Mouse (Mus musculus): ENCODE measurements around the gene Fam168a. TPM values are rescaled to one million over a fixed set of nuclear protein-coding genes. Genes with fewer than 3 reads are reported as not detected.

Fam168a gene
- polyA plus RNA-seq, 1 experiment from 2014 or later = 45.7 TPM

GRCm38 (mm10) chr7:100786078-100786477 lies 79.6 kb downstream of the Fam168a start:
- Histone ChIP-seq H3K9me3 (ENCODE audit: control insufficient read depth, low read length) (no peaks in the 10 kb centered on the region), H3K4me1 (replicated peaks; ENCODE audit: control insufficient read depth, insufficient read depth, low read length) (no peaks in the 10 kb centered on the region), H3K4me2 (ENCODE audit: low read depth, low read length) (no peak overlapping the region), H3K36me3 (ENCODE audit: control insufficient read depth, insufficient read depth, low read length) (peaks cover 2% of the 10 kb centered on the region; the same call in 1 of the 2 replicates), H3K27me3 (ENCODE audit: control insufficient read depth, insufficient read depth, low read depth, low read length) (no peaks in the 10 kb centered on the region), H3K9ac (ENCODE audit: low read length) (no peak overlapping the region), H3K27ac (ENCODE audit: low read length) (no peak overlapping the region), H3K4me3 (ENCODE audit: low read length) (no peak overlapping the region)
- no peak for ATAC-seq (ENCODE audit: low read depth)
- WGBS = 41% methylated on average over 1 of the region's 1 CpGs

- Histone ChIP-seq H3K36me3 (ENCODE audit: control insufficient read depth, insufficient read depth, low read length) (peaks cover 2% of the 10 kb centered on the region; the same call in 1 of the 2 replicates), H3K27me3 (ENCODE audit: control insufficient read depth, insufficient read depth, low read depth, low read length) (no peaks in the 10 kb centered on the region), H3K9ac (ENCODE audit: low read length) (no peak overlapping the region), H3K4me1 (replicated peaks; ENCODE audit: control insufficient read depth, insufficient read depth, low read length) (no peaks in the 10 kb centered on the region), H3K27ac (ENCODE audit: low read length) (no peak overlapping the region), H3K9me3 (ENCODE audit: control insufficient read depth, low read length) (no peaks in the 10 kb centered on the region), H3K4me2 (ENCODE audit: low read depth, low read length) (no peak overlapping the region), H3K4me3 (ENCODE audit: low read length) (no peak overlapping the region)
- WGBS = 79% methylated on average over 1 of the region's 1 CpGs
- ATAC-seq (ENCODE audit: low read depth) = no peak
Measured at GRCm38 (mm10) chr7:100788291-100788690, 81.9 kb downstream of the Fam168a start.

- Histone ChIP-seq H3K9me3 (ENCODE audit: control insufficient read depth, low read length) (no peaks in the 10 kb centered on the region), H3K27ac (ENCODE audit: low read length) (no peak overlapping the region), H3K36me3 (ENCODE audit: control insufficient read depth, insufficient read depth, low read length) (no peaks in the 10 kb centered on the region), H3K4me2 (ENCODE audit: low read depth, low read length) (no peak overlapping the region), H3K4me3 (ENCODE audit: low read length) (no peak overlapping the region), H3K9ac (ENCODE audit: low read length) (no peak overlapping the region), H3K4me1 (replicated peaks; ENCODE audit: control insufficient read depth, insufficient read depth, low read length) (no peaks in the 10 kb centered on the region), H3K27me3 (ENCODE audit: control insufficient read depth, insufficient read depth, low read depth, low read length) (no peaks in the 10 kb centered on the region)
- no peak for ATAC-seq (ENCODE audit: low read depth)
- 46% methylated on average over 3 of the region's 3 CpGs for whole genome bisulfite sequencing
Measured at GRCm38 (mm10) chr7:100798810-100799209, 92.4 kb downstream of the Fam168a start.

GRCm38 (mm10) chr7:100805391-100805790 lies 99.0 kb downstream of the Fam168a start:
- Histone ChIP-seq H3K4me1 (replicated peaks; ENCODE audit: control insufficient read depth, insufficient read depth, low read length) (no peaks in the 10 kb centered on the region), H3K4me2 (ENCODE audit: low read depth, low read length) (no peak overlapping the region), H3K4me3 (ENCODE audit: low read length) (no peak overlapping the region), H3K27ac (ENCODE audit: low read length) (no peak overlapping the region), H3K27me3 (ENCODE audit: control insufficient read depth, insufficient read depth, low read depth, low read length) (no peaks in the 10 kb centered on the region), H3K36me3 (ENCODE audit: control insufficient read depth, insufficient read depth, low read length) (no peaks in the 10 kb centered on the region), H3K9ac (ENCODE audit: low read length) (no peak overlapping the region), H3K9me3 (ENCODE audit: control insufficient read depth, low read length) (no peaks in the 10 kb centered on the region)
- 92% methylated on average over 2 of the region's 2 CpGs for WGBS
- ATAC-seq (ENCODE audit: low read depth) = no peak

- no peak overlapping the region for H3K4me2 ChIP-seq (ENCODE audit: low read depth, low read length)
- no peaks in the 10 kb centered on the region for H3K9me3 ChIP-seq (ENCODE audit: control insufficient read depth, low read length)
- 71% methylated on average over 5 of the region's 5 CpGs for WGBS
- no peak overlapping the region for H3K9ac ChIP-seq (ENCODE audit: low read length)
- no peaks in the 10 kb centered on the region for H3K27me3 ChIP-seq (ENCODE audit: control insufficient read depth, insufficient read depth, low read depth, low read length)
- no peak overlapping the region for H3K4me3 ChIP-seq (ENCODE audit: low read length)
- H3K36me3 ChIP-seq (ENCODE audit: control insufficient read depth, insufficient read depth, low read length) = no peaks in the 10 kb centered on the region; the same call in 1 of the 2 replicates
- no peak for ATAC-seq (ENCODE audit: low read depth)
- H3K4me1 ChIP-seq (replicated peaks; ENCODE audit: control insufficient read depth, insufficient read depth, low read length) = no peaks in the 10 kb centered on the region
- no peak overlapping the region for H3K27ac ChIP-seq (ENCODE audit: low read length)
Measured at GRCm38 (mm10) chr7:100811912-100812311, 105.5 kb downstream of the Fam168a start.

- no peaks in the 10 kb centered on the region for H3K9me3 ChIP-seq (ENCODE audit: control insufficient read depth, low read length)
- H3K36me3 ChIP-seq (ENCODE audit: control insufficient read depth, insufficient read depth, low read length) = no peaks in the 10 kb centered on the region; the same call in 1 of the 2 replicates
- H3K4me2 ChIP-seq (ENCODE audit: low read depth, low read length) = no peak overlapping the region
- WGBS = 87% methylated on average over 5 of the region's 5 CpGs
- no peaks in the 10 kb centered on the region for H3K27me3 ChIP-seq (ENCODE audit: control insufficient read depth, insufficient read depth, low read depth, low read length)
- no peak overlapping the region for H3K9ac ChIP-seq (ENCODE audit: low read length)
- ATAC-seq (ENCODE audit: low read depth) = no peak
- no peak overlapping the region for H3K4me3 ChIP-seq (ENCODE audit: low read length)
- no peaks in the 10 kb centered on the region for H3K4me1 ChIP-seq (replicated peaks; ENCODE audit: control insufficient read depth, insufficient read depth, low read length)
- H3K27ac ChIP-seq (ENCODE audit: low read length) = no peak overlapping the region
Measured at GRCm38 (mm10) chr7:100812641-100813040, 106.2 kb downstream of the Fam168a start.

- 54% methylated on average over 8 of the region's 8 CpGs for WGBS
- H3K9ac ChIP-seq (ENCODE audit: low read length) = no peak overlapping the region
- no peaks in the 10 kb centered on the region for H3K4me1 ChIP-seq (replicated peaks; ENCODE audit: control insufficient read depth, insufficient read depth, low read length)
- H3K9me3 ChIP-seq (ENCODE audit: control insufficient read depth, low read length) = no peaks in the 10 kb centered on the region
- no peak overlapping the region for H3K4me3 ChIP-seq (ENCODE audit: low read length)
- no peak overlapping the region for H3K27ac ChIP-seq (ENCODE audit: low read length)
- ATAC-seq (ENCODE audit: low read depth) = no peak
- no peak overlapping the region for H3K4me2 ChIP-seq (ENCODE audit: low read depth, low read length)
- no peaks in the 10 kb centered on the region for H3K27me3 ChIP-seq (ENCODE audit: control insufficient read depth, insufficient read depth, low read depth, low read length)
- no peaks in the 10 kb centered on the region; the same call in 1 of the 2 replicates for H3K36me3 ChIP-seq (ENCODE audit: control insufficient read depth, insufficient read depth, low read length)
Measured at GRCm38 (mm10) chr7:100815900-100816570, 109.6 kb downstream of the Fam168a start.

- H3K4me2 ChIP-seq (ENCODE audit: low read depth, low read length) = no peak overlapping the region
- no peak overlapping the region for H3K27ac ChIP-seq (ENCODE audit: low read length)
- H3K4me1 ChIP-seq (replicated peaks; ENCODE audit: control insufficient read depth, insufficient read depth, low read length) = no peaks in the 10 kb centered on the region
- 64% methylated on average over 6 of the region's 6 CpGs for WGBS
- H3K9ac ChIP-seq (ENCODE audit: low read length) = no peak overlapping the region
- no peak overlapping the region for H3K4me3 ChIP-seq (ENCODE audit: low read length)
- no peaks in the 10 kb centered on the region for H3K9me3 ChIP-seq (ENCODE audit: control insufficient read depth, low read length)
- ATAC-seq (ENCODE audit: low read depth) = no peak
- no peaks in the 10 kb centered on the region for H3K27me3 ChIP-seq (ENCODE audit: control insufficient read depth, insufficient read depth, low read depth, low read length)
- no peaks in the 10 kb centered on the region; the same call in 1 of the 2 replicates for H3K36me3 ChIP-seq (ENCODE audit: control insufficient read depth, insufficient read depth, low read length)
Measured at GRCm38 (mm10) chr7:100816759-100817441, 110.5 kb downstream of the Fam168a start.

GRCm38 (mm10) chr7:100817442-100817760 lies 111.0 kb downstream of the Fam168a start:
- no peaks in the 10 kb centered on the region for H3K4me1 ChIP-seq (replicated peaks; ENCODE audit: control insufficient read depth, insufficient read depth, low read length)
- 89% methylated on average over 2 of the region's 2 CpGs for WGBS

More at GRCm38 (mm10) chr7:100817442-100817760, 111.0 kb downstream of the Fam168a start:
- H3K27ac ChIP-seq (ENCODE audit: low read length) = no peak overlapping the region
- no peak for ATAC-seq (ENCODE audit: low read depth)
- H3K27me3 ChIP-seq (ENCODE audit: control insufficient read depth, insufficient read depth, low read depth, low read length) = no peaks in the 10 kb centered on the region
- H3K9ac ChIP-seq (ENCODE audit: low read length) = no peak overlapping the region
- H3K4me3 ChIP-seq (ENCODE audit: low read length) = no peak overlapping the region
- H3K36me3 ChIP-seq (ENCODE audit: control insufficient read depth, insufficient read depth, low read length) = no peaks in the 10 kb centered on the region; the same call in 1 of the 2 replicates
- no peak overlapping the region for H3K4me2 ChIP-seq (ENCODE audit: low read depth, low read length)
- no peaks in the 10 kb centered on the region for H3K9me3 ChIP-seq (ENCODE audit: control insufficient read depth, low read length)
